In the genomic region with DNA sequence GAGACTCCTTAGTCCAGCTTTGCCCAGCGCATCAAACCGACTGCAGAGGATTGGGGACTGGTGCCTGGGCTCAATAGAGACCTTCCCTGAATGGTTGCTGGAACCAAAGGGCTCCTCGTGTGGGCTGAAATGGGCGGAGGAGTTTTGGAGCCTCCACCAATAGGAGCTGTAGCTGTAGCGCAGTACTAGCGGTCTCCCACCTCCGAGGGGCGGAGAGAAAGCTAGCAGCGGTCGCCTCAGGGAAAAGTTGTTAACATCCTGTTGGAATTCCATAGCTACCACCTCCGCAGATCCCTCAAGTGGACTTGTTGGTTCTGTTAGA, we compare ENCODE assay signal across 9 mouse cellular contexts. TPM values are rescaled to one million over a fixed set of nuclear protein-coding genes. Genes with fewer than 3 reads are reported as not detected.
DNase-seq lines count a peak whose midpoint lies in the region; ATAC-seq and TF ChIP-seq lines count a peak whose summit lies in the region.
"Had no signal": no experiment of that assay in that cellular context is flagged by ENCODE, and none has a peak within 500 bp of the region (broad histone marks: within the 10 kb centered on the region; RNA-seq: fewer than 3 reads in every experiment).

A gene (minus strand): TSS at position 67 of the 322 bp plus-strand sequence.

- peak; percentile 68 for ATAC-seq in frontal cortex, adult (ENCODE audit: low TSS enrichment)
- ATAC-seq in forebrain, embryonic 15.5 days (replicated peaks), result peak; percentile 94

- no peak for DNase-seq in frontal cortex, postnatal 14 days (ENCODE audit: low spot score in 2 of 2)
- DNase-seq in ES-E14 (ENCODE audit: low read depth, low spot score) (peak; percentile 66), adipocyte (ENCODE audit: low spot score) (no peak)
- DNase-seq in layer of hippocampus, postnatal 36 days, result peak; percentile 35 to 36
- peak; percentile 56 for DNase-seq in neural tube, embryonic 10.5 days (ENCODE audit: extremely low spot score, low spot score)
- no peak for DNase-seq in thymus, adult 18-20 months

- peak within 1 kb of the TSS; percentile 46 to 55 for H3K4me3 ChIP-seq in ES-E14 (ENCODE audit: insufficient read depth in 1 of 2, low read depth in 1 of 2, low read length in 2 of 2, poor library complexity in 1 of 2, severe bottlenecking in 1 of 2)
- peak within 1 kb of the TSS; percentile 36 for H3K4me3 ChIP-seq in forebrain, embryonic 15.5 days

- no peak within 1 kb of the TSS for H3K27ac ChIP-seq in ES-E14 (ENCODE audit: insufficient read depth, low read depth, low read length, poor library complexity, severe bottlenecking)
- H3K27ac ChIP-seq in forebrain, embryonic 15.5 days (replicated peaks), result no peak within 1 kb of the TSS

- no peaks in the 10 kb centered on the region for H3K9me3 ChIP-seq in ES-E14 (ENCODE audit: control insufficient read depth, insufficient read depth, low read depth, low read length)
- no peaks in the 10 kb centered on the region for H3K9me3 ChIP-seq in forebrain, embryonic 15.5 days

- in situ Hi-C loops in ES-E14 (cut with MboI; ENCODE audit: low sequenced_read_pairs in 2 of 2, unreplicated experiment in 2 of 2), result no loop called here

- peak within 1 kb of the TSS; percentile 55 for H3K4me2 ChIP-seq in forebrain, embryonic 15.5 days (replicated peaks)

- H3K36me3 ChIP-seq in ES-E14 (ENCODE audit: control insufficient read depth, insufficient read depth, low read length, poor library complexity, severe bottlenecking), result no peaks in the 10 kb centered on the region
- no peaks in the 10 kb centered on the region for H3K36me3 ChIP-seq in forebrain, embryonic 15.5 days

- H3K27me3 ChIP-seq in forebrain, embryonic 15.5 days, result peaks cover 23% of the 10 kb centered on the region; the same call in 1 of the 2 replicates

- peaks cover 0 to 4% of the 10 kb centered on the region in 2 experiments; a peak in 2 of 4 replicates for H3K4me1 ChIP-seq in ES-E14 (ENCODE audit: control insufficient read depth in 2 of 2, insufficient read depth in 2 of 2, low read length in 2 of 2, poor library complexity in 1 of 2)
- peaks cover 16% of the 10 kb centered on the region for H3K4me1 ChIP-seq in forebrain, embryonic 15.5 days

- H3K9ac ChIP-seq in ES-E14 (ENCODE audit: insufficient read depth, low read depth, low read length, poor library complexity, severe bottlenecking), result no peak within 1 kb of the TSS
- H3K9ac ChIP-seq in forebrain, embryonic 15.5 days (replicated peaks), result no peak within 1 kb of the TSS; the same call in 1 of the 2 replicates

- WGBS in forebrain, embryonic 15.5 days, result 4% methylated on average over 11 of the region's 11 CpGs

TF ChIP-seq in ES-E14, 5 proteins besides CTCF, POLR2A, EP300 and RAD21:
- no peak for TF ChIP-seq ZNF384 (IDR thresholded peaks at IDR 0.05; ENCODE audit: low read depth, low read length)
- no peak for TF ChIP-seq HCFC1 (IDR thresholded peaks at IDR 0.05; ENCODE audit: borderline replicate concordance, insufficient read depth, low read length)
- no peak for TF ChIP-seq CHD2 (IDR thresholded peaks at IDR 0.05; ENCODE audit: low read depth, low read length)
- TF ChIP-seq MAFK (IDR thresholded peaks at IDR 0.05; ENCODE audit: insufficient read depth, low read depth, low read length), result no peak
- TF ChIP-seq ZC3H11A (IDR thresholded peaks at IDR 0.05; ENCODE audit: borderline replicate concordance, low read depth, low read length), result no peak

RNA-seq across cellular contexts. Expression of the gene that starts here (rescaled TPM):
- total RNA-seq in ES-E14 (2012; rRNA removed), result 0.98 and 1.0 TPM in 2 replicates
- 0.39 and 0.52 TPM in 2 replicates for polyA plus RNA-seq in forebrain, embryonic 15.5 days (2015; fragmentation: Nextera tagmentation; extraction: Ambion mirVana)
- 1 to 10 TPM; 8.7 to 9.8 TPM for total RNA-seq in layer of hippocampus, postnatal 36 days (2021)
- total RNA-seq: hematopoietic stem cell, adult 5-6 weeks had no signal

Comparison
In these comparisons a context has a peak if more than half of its experiments do, and no peak if none do; other contexts are left out.
1. Peak in ATAC-seq, H3K4me3 ChIP-seq and H3K4me2 ChIP-seq in forebrain, embryonic 15.5 days; RNA of the gene not detected or under 1 TPM.
2. DNase-seq: peak in ES-E14 (single experiment), layer of hippocampus, postnatal 36 days (2 of 2) and neural tube, embryonic 10.5 days (single experiment); none in frontal cortex, postnatal 14 days (0 of 2), thymus, adult 18-20 months (0 of 2) and adipocyte (single experiment).